Mouse (Mus musculus) thymus, adult 2 months (tissue): ENCODE results near the gene Cdk13.

Experiments used
- CTCF ChIP-seq: fragments of 200-500 bp; IDR thresholded peaks from 2 replicates; pipeline ENCODE4 v1.5.1; 2012; ENCODE audit warnings: mild to moderate bottlenecking, control low read depth, low read length, moderate library complexity, borderline replicate concordance; ENCODE audit not compliant: control insufficient read depth, poor library complexity, insufficient read depth; ENCODE audit errors: extremely low read depth
- POLR2A ChIP-seq: fragments of 200-500 bp; IDR thresholded peaks from 2 replicates; pipeline ENCODE4 v1.6.1; 2012; ENCODE audit warnings: mild to moderate bottlenecking, low read length, control low read depth, moderate library complexity; ENCODE audit not compliant: control insufficient read depth, poor library complexity, insufficient read depth; ENCODE audit errors: extremely low read depth

GRCm38 (mm10) chr13:17842756-17843155, 37.9 kb upstream of the Cdk13 start:
- TF ChIP-seq POLR2A (no peak), CTCF (no peak)
